Mouse (Mus musculus) Patski (cell line): ENCODE data around the gene P2rx3. TPM values are rescaled to one million over a fixed set of nuclear protein-coding genes. Genes with fewer than 3 reads are reported as not detected.

Source experiments
- ATAC-seq: fragments of 100-300 bp; one replicate; pipeline ENCODE4 v1.8.0; 2021
- CTCF ChIA-PET: fragments of 350-600 bp; sonication (Branson Sonifier 250); formaldehyde crosslinking; loops from one replicate; lab custom pipeline; 2022; ENCODE audit warnings: inconsistent platforms; lab: Charles Lee
- POLR2A ChIA-PET: fragments of 350-600 bp; sonication (Branson Sonifier 250); formaldehyde crosslinking; loops from one replicate; lab custom pipeline; 2022; ENCODE audit warnings: antibody characterized with exemption, inconsistent platforms; lab: Charles Lee
- DNase-seq: peaks from one replicate; pipeline ENCODE4 v3.0.0-alpha.2; 2011; ENCODE audit warnings: low read depth, low spot score
- H3K27me3 ChIP-seq: fragments of 371-371 bp; one replicate; pipeline ENCODE4 v1.5.1; 2021
- CTCF ChIP-seq: fragments of 100-300 bp; IDR thresholded peaks from one replicate; pipeline ENCODE4 v1.5.1; 2021
- in situ Hi-C: fragments of 300-500 bp; cut with MboI; formaldehyde crosslinking; loops from 3 replicates; pipeline ENCODE4 v1.11.1; 2018; ENCODE audit warnings: low pct_unique_long_range_greater_than_20kb, mixed read lengths
- polyA plus RNA-seq: library from polyadenylated mRNA; unstranded; gene quantifications from one replicate; pipeline ENCODE4 v1.2.3, GENCODE M21; 2021

P2rx3 gene
- polyA plus RNA-seq, 1 experiment from 2014 or later, result 0.27 TPM

DNA sequence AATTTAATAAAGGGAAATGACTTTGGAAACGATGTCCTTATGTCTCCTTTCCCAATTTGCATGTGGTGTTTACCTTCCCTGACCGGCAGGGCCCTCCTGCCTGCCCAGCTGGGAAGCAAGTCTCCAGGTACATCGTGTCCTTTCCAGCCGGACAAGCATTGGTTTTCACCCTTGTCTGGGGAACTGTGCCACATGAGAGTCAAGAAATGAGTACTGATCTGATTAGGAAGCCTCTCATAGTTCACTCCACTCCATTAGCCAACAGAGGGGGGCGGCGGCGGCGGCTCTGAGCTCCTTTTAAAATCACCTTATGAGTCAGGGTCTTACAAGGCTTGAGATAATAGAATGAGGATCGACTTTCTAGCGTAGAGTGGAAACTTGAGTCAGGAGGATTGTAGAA is 9.8 kb upstream of the P2rx3 start:
- no peak for DNase-seq
- POLR2A ChIA-PET, result interaction anchor here (1.4 to 2.8 kb wide), 2 partner anchors 10 to 15 kb away, joined by 5 to 12 read pairs; partner anchors contain the start of genes P2rx3 and Ssrp1
- in situ Hi-C loops, result loop anchor here (25.0 kb wide), 1 partner anchor 585 kb away; no protein-coding TSS in a partner anchor
- no peak for ATAC-seq
- TF ChIP-seq CTCF, result no peak
- H3K27me3 ChIP-seq, result no peaks in the 10 kb centered on the region
- CTCF ChIA-PET, result interaction anchor here (1.2 kb wide), 1 partner anchor 10 kb away, joined by 3 read pairs; the partner anchor contains the start of genes P2rx3 and Ssrp1

DNA sequence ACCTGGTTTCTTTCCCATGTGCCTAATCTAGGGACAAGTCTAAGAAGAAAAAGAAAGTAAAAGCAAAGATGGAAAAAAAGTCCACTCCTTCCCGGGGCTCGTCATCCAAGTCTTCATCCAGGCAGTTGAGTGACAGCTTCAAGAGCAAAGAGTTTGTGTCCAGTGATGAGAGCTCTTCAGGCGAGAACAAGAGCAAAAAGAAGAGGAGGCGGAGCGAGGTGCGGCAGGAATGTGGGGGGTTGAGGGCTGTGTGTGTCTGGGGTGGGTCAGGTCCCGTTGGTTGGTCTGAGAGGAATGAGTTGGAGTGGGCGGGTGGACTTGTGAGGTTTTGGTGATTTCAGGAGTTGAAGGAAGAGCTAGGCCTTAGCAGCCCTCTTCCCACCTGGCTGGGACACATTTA is 9.0 kb upstream of the P2rx3 start:
- TF ChIP-seq CTCF, result no peak
- CTCF ChIA-PET, result interaction anchor here (1.2 kb wide), 1 partner anchor 9 kb away, joined by 3 read pairs; the partner anchor contains the start of genes P2rx3 and Ssrp1

DNA sequence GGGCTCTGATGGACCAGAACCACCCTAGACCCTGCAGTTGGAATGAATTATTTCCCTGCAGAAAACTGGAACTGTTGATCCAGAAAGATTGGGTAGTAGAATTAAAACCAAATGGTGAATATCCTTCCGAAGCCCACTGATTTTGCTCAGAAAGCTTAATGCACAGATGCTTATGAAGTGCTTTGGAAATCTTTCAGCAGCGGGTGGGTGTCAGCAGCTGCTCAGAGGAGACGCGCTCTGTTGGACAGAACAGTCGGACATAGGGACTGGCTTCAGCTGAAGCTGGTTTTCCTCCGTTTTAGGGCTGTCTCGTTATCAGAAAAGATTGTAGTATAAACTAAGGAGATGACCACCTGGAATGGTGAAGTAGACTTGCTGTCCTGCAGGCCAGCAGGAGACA is 6.4 kb upstream of the P2rx3 start:
- in situ Hi-C loops, result loop anchor here (25.0 kb wide), 1 partner anchor 581 kb away; no protein-coding TSS in a partner anchor
- H3K27me3 ChIP-seq, result no peaks in the 10 kb centered on the region
- POLR2A ChIA-PET, result no interaction called here
- no peak for TF ChIP-seq CTCF
- ATAC-seq (no peak), DNase-seq (no peak)
- CTCF ChIA-PET, result no interaction called here

More for the DNA sequence above, 9.0 kb upstream of the P2rx3 start:
- ATAC-seq (no peak), DNase-seq (no peak)
- in situ Hi-C loops, result loop anchor here (25.0 kb wide), 1 partner anchor 584 kb away; no protein-coding TSS in a partner anchor
- H3K27me3 ChIP-seq, result no peaks in the 10 kb centered on the region
- POLR2A ChIA-PET, result interaction anchor here (0.8 to 2.8 kb wide), 3 partner anchors 9 to 39 kb away, joined by 3 to 12 read pairs (median 5); partner anchors contain the start of genes P2rx3 and Ssrp1

DNA sequence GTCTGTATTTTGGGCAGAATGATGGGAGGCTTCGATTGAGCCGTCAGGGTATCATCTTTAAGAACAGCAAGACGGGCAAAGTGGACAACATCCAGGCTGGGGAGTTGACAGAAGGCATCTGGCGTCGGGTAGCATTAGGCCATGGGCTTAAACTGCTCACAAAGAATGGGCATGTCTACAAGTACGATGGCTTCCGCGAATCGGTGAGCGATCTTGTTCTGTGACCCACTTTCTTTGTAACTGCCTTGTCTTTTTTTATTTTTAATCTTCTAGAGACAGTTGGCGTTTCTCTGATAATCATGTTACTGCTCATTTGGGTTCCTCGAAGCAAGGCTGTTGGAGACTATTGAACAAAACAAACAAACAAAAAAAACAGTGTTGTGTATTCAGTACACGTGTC is 1.1 kb upstream of the P2rx3 start:
- ChIA-PET CTCF (no interaction called here), POLR2A (no interaction called here)
- no peak for TF ChIP-seq CTCF
- no peaks in the 10 kb centered on the region for H3K27me3 ChIP-seq
- no peak for ATAC-seq
- in situ Hi-C loops, result loop anchor here (25.0 kb wide), 1 partner anchor 576 kb away; no protein-coding TSS in a partner anchor
- DNase-seq, result no peak

DNA sequence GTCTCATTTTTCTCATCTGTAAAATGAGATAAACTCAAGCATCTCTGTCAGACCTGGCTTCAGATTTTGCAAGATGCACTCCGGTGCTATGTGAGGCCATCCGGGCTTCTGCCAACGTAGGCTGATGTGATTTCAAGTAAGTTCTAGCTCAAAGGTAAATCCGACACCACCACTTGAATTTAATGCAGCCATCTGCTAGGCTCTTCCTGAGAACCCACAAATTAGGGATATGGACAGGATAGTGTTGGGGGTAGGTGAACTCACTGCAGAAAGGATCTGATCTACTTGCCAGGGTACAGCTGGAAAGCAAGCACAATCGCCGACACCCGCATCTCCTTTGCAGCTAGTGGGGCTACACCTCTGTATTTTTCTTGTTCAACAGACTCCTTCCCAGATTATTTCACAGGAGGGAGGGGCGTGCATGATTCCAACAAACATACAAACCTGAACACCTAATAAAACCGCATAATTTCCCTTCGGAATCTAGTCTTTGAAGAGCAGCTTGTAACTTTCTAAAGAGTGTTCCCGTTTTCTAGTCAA is 685 bp downstream of the P2rx3 start:
- ChIA-PET POLR2A (interaction anchor here (0.6 to 1.6 kb wide), 4 partner anchors 9 to 17 kb away, joined by 3 to 5 read pairs (median 4); no protein-coding TSS in a partner anchor), CTCF (interaction anchor here (0.9 to 1.1 kb wide), 2 partner anchors 10 to 87 kb away, joined by 3 read pairs; no protein-coding TSS in a partner anchor)
- no peak for DNase-seq

DNA sequence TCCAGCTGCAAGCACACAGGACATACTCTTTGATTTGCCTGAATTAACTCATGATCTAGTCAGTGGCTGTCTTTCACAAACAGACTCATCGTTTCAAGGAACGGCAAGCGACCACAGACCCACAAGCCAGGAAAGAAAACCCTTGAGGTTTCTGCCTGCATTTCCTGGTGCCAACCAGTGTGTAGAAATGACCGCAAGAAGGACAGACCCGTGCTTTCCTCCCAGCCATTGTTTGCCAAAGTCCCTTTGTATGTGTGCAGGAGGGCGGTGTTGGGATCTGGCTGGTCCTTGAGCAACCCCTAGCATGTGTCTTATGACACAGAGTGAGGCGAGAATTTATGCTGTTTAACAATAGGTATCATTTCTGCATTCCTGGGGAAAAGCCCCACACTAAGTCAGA is 3.1 kb downstream of the P2rx3 start:
- CTCF ChIA-PET, result interaction anchor here (1.0 kb wide), 1 partner anchor 11 kb away, joined by 3 read pairs; no protein-coding TSS in a partner anchor
- POLR2A ChIA-PET, result no interaction called here
- no peaks in the 10 kb centered on the region for H3K27me3 ChIP-seq
- ATAC-seq, result no peak
- TF ChIP-seq CTCF, result no peak
- DNase-seq, result no peak
- in situ Hi-C loops, result loop anchor here (25.0 kb wide), 1 partner anchor 572 kb away; no protein-coding TSS in a partner anchor

More for the DNA sequence above, 685 bp downstream of the P2rx3 start:
- in situ Hi-C loops, result loop anchor here (25.0 kb wide), 1 partner anchor 574 kb away; no protein-coding TSS in a partner anchor
- peak; percentile 7 for ATAC-seq
- TF ChIP-seq CTCF, result no peak
- H3K27me3 ChIP-seq, result no peaks in the 10 kb centered on the region

DNA sequence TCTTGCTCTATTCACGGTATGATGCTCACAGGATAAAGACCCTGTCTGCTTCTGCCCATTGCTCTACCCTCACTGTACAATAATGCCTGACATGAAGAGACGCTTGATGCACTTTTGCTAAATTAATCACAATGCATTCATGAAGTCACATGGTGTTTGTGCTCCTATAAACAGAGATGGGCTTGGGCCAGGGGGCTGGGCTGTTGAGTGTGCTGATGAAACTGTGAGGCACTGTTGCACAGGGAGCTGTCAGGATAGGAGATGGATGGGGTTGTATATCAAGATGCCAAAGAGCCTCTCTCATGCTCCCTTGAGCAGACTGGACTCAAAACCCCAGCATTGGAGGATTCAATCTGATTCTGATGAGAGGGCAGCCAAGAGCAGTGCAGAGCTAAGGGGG is 4.1 kb downstream of the P2rx3 start:
- ChIA-PET POLR2A (interaction anchor here (0.6 kb wide), 1 partner anchor 8 kb away, joined by 3 read pairs; no protein-coding TSS in a partner anchor), CTCF (no interaction called here)
- in situ Hi-C loops, result loop anchor here (25.0 kb wide), 1 partner anchor 571 kb away; no protein-coding TSS in a partner anchor
- DNase-seq (no peak), ATAC-seq (no peak)
- no peaks in the 10 kb centered on the region for H3K27me3 ChIP-seq
- TF ChIP-seq CTCF, result no peak

DNA sequence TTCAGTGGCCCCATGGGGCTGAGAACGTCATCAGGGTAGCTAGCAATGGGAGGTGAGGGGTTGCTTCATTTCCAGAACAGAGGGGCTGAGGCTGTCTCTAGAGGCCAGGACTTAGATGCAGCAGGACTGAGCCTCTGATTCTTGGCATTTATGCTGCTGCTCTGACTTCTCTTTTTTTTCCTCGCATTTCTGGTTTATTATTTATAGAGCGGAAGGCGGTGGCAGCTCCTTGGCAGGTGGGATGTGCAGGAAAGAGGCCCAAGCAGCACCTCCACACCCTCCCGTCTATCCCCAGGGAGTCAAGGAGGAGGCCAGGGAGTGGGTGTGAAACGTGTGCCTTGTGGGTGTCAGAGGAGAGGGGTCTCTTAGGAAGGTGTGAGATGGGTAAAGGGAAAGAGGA is 6.3 kb downstream of the P2rx3 start:
- ATAC-seq, result no peak
- no peak for TF ChIP-seq CTCF
- ChIA-PET CTCF (no interaction called here), POLR2A (no interaction called here)
- no peak for DNase-seq
- in situ Hi-C loops, result loop anchor here (25.0 kb wide), 1 partner anchor 569 kb away; no protein-coding TSS in a partner anchor
- no peaks in the 10 kb centered on the region for H3K27me3 ChIP-seq

DNA sequence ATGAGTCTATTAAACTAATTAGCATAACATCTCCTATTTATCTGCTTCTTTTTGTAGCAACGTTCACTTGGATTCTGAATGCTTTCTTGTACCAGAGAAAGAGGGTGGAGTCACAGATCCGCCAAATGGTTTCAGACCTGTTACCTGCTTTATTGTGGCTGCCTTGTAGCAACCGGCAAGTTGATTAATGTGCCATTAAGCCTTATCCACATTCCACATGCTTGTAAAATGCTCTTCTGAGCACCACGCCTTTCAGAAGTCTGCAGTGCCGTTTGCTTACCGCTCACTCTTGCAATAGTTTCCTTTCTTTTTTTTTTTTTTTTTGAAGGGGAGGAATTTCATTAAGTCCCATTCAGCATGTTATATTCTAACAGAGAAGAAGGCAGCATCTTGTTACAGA is 7.4 kb downstream of the P2rx3 start:
- no peak for DNase-seq
- ATAC-seq, result no peak
- no peaks in the 10 kb centered on the region for H3K27me3 ChIP-seq
- in situ Hi-C loops, result loop anchor here (25.0 kb wide), 1 partner anchor 568 kb away; no protein-coding TSS in a partner anchor
- ChIA-PET CTCF (no interaction called here), POLR2A (interaction anchor here (0.7 kb wide), 1 partner anchor 220 kb away, joined by 4 read pairs; no protein-coding TSS in a partner anchor)
- no peak for TF ChIP-seq CTCF

DNA sequence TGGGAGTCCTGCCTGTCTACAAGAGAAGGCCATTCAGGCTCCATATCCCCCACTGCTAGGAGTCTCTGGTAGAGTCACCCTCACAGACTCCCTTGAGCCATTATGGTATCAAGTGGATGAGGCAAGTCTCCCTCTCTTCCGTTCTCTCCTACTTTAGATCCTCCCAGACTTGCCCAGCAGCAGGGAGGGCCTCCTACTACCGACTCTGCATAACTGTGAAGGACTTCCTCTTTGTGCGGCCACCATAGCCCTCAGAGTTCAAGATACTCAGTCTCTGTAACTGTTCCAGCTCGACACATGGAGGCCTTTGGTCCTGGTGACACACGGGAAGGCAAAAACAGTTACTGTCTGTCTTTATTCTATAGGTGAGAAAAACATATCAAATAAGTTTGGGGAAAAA is 10.0 kb downstream of the P2rx3 start:
- CTCF ChIA-PET, result no interaction called here
- in situ Hi-C loops, result loop anchor here (25.0 kb wide), 1 partner anchor 565 kb away; no protein-coding TSS in a partner anchor

More for the DNA sequence above, 10.0 kb downstream of the P2rx3 start:
- TF ChIP-seq CTCF, result no peak
- peaks cover 11% of the 10 kb centered on the region for H3K27me3 ChIP-seq
- no peak for ATAC-seq
- DNase-seq, result no peak
- POLR2A ChIA-PET, result interaction anchor here (1.0 kb wide), 1 partner anchor 9 kb away, joined by 4 read pairs; the partner anchor contains the start of gene Ssrp1
